Mouse (Mus musculus) spleen, postnatal 4 days (tissue): Measurements from ENCODE around the gene Ndufv3.
A peak's percentile ranks its signal among the peaks of the same experiment; 100 is the strongest.

Source experiments
- DNase-seq, 2 experiments: peaks; one replicate each; pipeline ENCODE4 v3.0.0; 2022; ENCODE audit warnings: low spot score in 2 of 2

Ndufv3 gene

DNA sequence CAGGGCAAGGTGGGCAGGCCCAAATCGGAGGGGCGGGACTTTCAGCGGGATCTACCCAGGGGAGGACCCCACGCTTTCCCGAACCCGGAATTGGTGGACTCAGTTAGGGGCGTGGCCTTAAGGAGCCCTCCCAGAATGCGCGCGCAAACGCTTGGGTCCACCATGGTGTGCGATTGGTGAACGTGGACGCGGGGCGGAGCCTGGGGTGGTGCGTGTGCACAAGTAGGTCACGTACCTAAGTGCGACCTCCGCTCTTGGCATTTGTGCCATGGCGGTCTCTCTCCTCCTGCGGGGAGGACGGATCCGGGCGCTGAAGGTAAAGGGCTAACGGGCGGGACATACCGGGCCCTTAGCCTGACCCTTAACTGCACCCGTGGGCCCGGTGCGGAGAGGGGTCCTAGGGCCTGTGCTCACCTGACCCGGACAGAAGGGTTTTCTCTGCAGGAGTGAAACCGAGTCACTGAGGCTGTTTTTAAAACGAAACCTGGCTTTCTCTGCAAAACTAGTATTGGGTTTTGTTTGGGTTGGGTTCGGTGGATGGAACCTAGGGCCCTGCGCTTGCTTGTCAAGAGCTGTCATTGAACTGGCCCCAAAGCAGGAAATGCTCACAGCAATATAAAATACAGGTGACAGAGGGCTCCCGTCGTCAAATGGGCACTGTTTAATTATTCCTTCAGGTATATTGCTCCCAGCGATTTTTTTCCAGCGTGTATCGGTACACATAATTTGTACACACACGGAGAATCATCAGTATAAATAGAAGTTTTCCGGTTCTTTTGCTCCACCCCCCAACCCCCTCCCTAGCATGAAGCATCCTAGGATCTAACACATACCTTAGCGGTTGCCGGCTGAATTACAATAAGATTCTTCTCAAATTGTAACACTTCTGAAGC lies at the start of gene Ndufv3, which contains the start of gene Wdr4:
TSS of gene Ndufv3 (plus strand) at position 170 of the 893 bp plus-strand sequence.
TSS of gene Wdr4 (minus strand) at position 35 of the 893 bp plus-strand sequence.
- DNase-seq = peak; percentile 99

DNA sequence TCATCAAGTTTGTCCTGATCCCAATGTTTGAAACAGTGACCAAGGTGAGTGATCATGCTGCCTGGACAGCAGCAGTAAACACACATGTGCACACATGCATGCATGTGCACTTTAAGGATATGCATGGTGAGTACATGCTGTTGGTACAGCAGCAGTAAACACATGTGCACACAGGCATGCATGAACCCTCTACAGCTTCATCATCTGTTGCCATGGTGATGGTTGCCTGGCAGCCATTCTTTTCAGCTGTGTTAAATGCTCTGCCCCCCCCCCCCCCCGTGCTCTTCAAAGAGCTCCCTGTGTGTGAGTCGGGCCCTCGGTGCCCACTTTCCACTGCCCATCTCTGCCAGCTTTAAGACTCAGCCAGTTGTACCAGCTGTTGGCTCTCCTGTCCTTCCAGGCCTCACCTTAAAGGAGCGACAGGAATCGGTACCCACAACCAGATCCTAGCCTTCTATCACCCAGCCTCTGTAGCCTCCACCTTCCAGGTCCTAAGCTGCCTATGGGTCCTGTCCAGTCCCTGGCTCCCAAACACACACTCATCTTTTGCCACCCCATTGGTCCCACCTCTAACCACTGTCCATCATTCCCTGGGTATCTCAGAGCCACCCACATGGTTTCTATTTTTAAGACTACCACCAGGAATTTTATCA lies 49.0 kb upstream of the Ndufv3 start:
- DNase-seq = no peak

DNA sequence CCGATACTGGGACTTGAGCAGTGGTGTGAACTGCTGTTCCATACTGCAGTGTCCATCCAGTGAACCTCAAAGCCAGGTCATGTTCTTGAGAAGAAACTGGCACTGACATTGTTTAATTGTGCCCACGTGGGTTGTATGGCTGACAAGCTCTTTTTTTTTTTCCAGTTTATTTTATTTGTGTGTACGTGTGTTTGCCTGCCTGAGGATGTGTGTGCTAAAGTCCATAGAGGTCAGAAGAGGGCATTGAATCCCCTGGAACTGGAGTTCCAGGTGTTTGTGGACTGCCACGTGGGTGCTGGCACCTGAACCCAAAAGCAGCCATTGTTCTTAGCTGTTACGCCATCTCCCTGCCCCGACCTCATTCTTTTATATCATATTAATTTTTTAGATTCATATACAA lies 45.5 kb upstream of the Ndufv3 start:
- DNase-seq = no peak

DNA sequence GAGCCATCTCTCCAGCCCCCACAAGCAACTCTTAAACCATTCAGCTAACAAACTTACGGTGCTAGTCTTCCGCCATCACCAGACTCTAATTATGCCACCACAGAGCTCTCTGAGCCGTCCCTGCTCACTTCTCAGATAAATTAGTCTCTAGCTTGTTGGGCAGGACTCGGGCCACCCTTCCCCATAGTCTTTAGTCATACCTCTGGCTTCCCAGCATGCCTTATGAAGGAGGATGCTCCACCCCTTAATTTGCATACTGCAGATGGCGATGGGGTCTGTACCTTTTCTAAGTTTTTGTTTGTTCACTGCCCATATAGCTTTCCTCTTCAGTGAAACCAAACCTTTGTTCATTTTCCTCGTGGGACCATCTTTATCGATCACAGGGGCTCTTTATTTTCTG lies 41.3 kb upstream of the Ndufv3 start:
- no peak for DNase-seq

DNA sequence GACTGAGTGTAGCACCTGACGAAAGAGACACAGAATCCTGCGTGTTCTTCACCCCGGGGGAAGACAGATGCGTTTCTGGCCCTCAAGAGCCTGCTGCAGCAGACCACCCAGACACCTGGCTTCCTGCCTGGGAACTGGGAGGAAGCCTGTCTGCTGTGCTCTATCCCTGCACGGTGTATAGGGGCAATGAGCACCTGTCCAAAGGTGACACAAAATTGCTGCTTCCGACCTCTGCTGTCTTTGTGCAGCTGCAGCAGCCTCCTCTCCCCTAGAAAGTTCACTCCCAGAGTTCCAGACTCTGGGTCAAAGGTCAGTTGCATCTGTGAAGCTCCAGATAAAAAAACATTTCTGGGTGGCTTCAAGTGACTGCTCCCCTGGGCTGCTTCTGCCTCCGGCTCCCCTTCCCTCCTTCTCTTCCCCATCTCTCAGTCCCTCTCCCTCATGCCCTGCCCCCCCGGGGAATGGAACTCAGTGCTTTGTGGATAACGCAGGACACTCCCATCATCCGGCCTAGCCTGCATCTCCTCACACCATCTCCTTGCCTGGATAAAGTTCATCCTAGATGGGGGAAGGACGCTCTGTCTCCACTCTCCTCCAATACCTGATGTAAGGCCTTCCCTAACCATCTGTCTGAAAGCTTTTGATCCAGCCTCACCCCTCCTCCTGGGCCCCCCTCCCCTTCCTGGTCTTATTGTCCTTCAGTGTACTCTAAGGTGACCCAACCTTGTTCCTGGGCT lies 40.6 kb upstream of the Ndufv3 start:
- no peak for DNase-seq

DNA sequence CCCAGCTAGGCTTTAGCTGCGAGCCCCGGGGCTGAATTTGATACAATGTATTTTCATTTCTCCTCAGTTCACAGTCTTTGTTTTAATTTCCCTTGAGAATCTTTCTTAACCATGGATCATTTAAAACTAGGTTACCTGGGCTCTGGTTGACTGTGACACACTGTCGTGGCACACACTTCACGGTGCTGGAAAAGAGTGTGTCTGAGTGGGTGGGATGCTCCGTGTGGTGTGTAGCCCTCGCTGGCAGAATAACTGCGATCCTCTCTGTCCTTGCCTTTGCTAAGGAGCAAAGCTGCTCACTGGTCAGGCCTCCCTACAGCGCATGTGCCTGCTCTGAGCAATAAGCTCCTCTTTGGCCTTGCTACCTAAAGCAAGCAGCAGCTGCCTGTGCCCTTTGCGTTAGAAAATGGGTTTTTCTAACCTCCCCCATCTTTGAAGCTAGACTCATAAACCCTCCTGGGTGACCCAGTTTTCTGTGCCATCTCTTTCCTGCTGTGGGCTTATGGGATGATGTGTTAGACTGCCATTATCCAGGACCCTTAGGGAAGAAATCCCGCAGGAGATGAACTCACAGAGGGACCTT lies 33.2 kb upstream of the Ndufv3 start:
- DNase-seq = no peak

DNA sequence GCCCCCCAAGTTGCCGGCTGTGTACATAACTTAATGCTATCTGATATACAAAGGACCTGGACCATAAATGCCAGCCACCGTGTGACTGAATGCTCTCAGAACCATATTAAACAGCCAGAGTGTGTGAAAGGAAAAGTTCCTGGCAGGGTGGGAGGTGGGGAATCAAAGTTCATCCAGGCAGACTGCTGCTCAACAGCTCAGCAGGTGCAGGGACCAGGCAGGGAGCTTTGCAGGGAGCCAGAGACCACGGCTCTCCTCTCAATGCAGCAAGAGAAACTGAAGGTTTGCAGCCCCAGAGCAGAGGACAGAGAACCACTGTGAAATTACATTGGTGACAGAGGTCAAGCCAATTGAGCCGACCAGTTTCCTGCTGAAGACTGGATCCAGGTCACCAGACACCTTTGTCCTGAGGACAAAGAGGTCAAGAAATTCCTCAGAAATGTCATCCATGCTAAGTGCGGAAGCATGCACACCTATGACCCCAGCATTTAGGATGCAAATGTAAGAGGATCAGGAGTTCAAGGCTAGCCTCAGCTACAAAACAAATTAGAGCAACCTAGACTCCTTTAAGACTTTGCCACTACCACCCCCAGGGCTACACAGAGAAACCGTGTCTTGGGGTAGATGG lies 32.4 kb upstream of the Ndufv3 start:
- no peak for DNase-seq

DNA sequence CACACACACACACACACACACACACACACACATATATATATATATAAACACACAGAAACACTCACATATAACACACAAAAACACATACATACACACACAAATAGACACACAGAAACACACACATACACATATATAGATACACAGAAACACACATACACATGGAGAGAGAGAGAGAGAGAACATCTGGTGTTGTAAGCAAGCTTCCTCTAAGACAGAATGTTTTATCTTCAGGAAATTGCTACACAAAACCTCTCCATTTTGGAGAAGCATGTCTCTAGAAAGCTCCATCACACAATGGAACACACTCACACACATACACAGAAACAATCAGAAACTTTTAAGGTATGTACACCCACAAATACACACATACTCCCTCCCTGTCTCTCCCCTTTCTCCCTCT lies 28.6 kb upstream of the Ndufv3 start:
- no peak for DNase-seq

DNA sequence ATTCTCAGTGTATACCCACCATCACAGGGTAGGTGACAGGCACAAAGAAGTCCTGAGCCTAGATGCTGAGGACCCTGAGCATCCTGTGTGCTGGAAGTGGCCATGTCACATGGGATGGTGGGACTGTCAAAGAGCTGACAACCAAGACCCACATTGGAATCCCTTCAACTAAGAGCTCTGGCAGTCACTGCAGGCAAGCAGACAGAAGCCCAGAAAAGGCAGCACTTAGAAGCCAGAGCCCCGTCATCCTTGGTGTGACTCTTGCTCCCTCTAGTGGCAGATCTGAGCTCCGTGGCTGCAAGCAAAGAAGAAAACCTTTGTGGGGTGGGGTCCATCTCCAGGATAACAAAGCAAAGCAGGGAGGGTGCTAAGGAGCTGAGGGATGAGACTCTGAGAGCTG lies 27.5 kb upstream of the Ndufv3 start:
- peak; percentile 63 to 80 for DNase-seq

DNA sequence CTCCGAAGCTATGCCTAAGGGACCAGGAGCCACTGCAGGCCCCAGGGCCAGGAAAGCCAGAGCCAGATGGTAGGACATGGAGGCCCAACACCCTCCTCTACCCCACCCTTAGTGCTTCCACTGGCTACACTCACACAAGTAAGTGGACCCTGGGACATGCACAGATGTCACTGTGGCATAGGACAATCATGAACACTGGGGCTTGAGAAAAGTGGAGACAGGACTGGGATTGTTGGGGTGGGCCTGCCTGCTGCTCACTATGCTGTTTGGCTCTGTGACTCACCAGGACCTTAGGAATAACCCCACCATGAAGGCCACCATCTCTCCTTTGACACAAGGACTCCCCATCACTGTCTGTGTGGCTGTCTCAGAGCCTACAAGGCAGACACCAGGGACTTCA lies 24.9 kb upstream of the Ndufv3 start:
- no peak for DNase-seq

DNA sequence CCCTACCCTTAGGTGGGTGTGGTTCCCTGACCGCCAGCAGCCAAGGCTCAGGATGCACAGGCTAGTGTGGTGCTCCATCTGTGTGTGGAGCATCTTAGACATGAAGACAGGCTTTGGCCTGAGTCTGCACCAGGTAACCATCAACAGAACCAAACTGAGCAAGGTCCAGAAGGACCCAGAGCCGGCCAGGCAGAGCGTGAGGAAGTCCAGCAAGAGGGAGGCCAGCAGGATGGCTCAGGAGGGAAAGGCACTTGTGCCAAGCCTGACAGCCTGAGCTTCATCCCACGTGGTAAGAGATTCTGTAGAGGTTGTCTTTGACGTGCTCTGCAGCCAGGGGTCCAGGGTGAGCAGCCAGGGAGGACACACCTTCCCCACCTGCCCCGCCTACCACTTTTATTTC lies 22.2 kb upstream of the Ndufv3 start:
- no peak for DNase-seq

DNA sequence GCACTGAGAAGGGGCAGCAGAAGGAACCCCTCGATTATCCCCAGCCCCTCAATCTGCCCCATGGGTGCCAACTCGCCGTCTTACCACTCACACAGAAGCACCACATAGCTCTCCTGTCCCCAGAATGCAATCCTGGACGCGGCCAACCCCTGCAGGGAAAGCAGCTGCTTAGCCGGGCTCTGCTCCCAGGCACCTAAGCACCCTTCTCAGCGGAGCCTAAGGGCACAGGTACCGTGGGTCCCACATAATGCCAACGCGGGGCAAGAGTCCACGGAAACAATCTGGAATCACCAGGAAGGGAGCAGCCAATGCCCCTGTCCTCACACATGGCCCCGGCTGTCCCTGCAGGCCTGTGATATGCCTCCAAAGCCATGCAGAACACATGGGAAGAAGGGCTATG lies 20.2 kb upstream of the Ndufv3 start:
- DNase-seq = no peak

DNA sequence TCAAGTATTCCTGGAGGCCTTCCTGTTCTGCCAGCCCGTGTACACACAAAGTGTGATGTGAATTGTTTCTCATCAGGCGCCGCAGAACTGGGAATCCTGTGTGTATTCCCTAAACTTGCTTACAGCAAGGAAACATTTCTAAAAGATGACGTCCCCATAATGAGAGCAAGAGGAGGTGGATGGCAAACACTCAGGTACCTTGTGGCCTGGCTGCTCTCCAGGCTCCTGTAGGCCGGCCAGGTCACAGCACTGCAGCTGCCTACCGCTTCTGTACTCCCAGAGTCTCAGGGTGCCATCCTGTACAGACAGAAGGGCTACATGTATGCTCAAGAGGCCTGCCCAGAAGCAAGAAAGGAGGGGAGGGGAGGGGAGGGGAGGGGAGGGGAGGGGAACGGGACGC lies 19.5 kb upstream of the Ndufv3 start:
- DNase-seq = no peak

DNA sequence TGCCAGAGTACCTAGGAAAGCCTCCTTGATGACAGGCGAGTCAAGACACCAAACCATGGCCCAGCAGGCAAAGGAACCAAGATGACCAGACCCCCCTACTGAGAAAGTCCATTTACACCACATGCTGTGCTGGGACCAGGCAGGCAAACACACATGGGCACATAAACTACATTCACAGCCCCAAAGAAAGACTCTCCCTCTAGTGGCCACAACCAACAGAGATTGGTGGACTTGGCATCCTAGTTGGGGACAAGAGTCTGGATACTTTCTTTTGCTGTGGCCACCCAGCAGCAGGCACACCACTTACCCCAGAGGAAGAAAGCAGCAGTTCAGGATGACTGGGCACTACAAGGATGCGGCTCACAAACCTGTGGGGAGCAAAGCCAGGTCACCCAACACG lies 19.0 kb upstream of the Ndufv3 start:
- DNase-seq = no peak

DNA sequence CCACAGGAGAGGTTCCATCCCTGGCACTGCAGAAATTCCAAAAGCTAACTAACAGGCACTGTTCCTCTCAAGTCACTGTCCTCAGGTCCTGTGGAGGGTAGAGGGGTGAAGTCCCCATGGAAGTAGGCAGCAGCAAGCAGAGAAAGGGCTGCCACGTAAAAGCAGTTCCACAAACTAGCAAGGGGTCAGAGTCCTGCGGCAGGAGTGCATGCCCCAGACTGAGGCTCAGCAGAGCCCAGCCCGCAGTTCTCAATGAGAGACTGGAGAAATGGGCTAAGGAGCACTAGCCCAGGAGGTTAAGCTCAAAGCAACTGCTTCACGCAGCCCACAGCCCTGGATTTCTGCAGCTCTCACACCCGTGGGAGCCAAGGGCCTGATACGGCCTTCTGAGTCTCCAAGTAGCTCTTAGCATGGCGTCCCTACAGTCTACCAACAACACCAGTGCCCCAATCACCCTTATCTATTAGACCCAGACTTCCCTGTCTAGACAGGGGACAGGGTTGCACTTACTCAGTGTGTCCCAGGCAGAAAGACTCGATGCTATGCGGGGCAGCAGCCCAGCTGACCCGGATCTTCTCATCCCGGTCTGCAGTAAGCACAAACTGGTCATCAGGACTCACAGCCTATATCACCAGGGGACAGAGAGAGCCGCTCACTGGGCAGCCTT lies 17.5 kb upstream of the Ndufv3 start:
- no peak for DNase-seq

DNA sequence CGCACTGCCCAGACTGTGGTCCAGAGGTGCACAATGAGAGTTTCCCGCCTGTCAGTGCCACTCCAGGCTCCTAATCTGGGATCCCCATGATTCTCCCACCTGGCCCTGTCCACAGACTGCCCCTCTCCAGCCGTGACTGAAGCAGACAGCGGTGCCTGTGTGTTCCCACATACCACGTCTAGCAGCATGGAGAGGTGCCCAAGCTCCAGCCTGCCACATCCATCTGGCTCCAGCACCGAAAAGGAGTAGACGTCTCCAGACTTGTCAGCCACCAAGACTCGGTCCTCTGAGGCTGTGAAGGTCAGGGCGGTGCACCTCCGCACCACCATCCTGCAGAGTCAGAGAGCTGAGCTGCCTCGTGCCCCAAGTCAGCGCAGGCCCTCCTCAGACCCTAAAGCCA lies 16.6 kb upstream of the Ndufv3 start:
- DNase-seq = no peak

DNA sequence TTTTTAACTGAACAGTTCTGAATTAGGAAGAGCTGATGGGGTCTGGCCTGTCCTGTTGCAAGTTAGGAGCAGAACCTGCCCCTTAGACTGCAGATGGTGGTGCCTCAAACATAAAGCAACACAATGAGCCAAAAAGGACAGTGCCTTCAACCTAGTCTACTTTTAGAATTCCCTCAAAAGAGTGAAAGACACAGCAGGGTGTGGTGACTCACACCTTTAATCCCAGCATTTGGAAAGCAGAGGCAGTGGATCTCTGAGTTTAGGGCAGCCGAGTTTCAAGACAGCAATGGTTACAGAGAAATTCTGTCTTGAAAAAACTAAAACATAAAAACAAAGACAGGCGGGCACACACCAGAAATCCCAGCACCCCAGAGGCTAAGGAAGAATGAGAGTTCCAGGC lies 16.0 kb upstream of the Ndufv3 start:
- DNase-seq = no peak

DNA sequence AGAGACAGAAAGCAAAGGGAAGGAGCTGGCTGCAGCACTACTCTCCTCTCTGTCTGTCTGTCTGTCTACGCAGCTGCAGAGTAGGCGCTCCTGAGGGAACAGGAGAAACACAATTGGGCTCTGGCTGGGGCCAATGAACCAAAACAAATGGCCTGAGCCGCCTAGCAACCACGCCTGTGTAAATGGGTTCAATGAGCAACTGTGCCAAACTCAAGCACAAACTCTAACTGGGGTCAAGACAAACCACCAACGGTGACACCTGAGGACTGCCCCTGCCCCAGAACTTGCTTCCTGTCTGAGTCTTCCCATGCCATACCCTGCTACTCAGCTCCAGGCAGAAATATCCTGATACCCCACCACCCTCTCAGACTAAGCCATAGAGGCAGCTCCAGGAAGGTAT lies 14.9 kb upstream of the Ndufv3 start:
- no peak for DNase-seq

DNA sequence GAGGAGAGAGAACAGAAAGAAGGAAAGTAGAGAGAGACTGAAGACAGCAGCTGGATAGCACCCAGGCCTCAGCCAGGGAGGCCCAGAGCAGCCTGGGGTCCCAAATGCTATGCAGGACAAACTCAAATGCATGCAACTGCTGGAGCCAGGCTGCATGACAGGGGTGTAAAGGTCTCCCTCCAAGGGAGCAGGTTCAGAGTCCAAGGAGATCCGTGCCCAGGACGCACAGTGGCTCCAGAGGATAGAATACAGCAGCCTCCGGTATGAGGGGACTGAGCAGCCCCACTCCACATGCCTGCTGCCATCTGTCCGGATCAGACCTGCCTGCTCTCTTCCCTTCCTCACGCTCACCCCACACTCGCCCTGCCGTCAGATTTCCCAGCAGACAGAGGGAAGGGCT lies 13.6 kb upstream of the Ndufv3 start:
- no peak for DNase-seq

DNA sequence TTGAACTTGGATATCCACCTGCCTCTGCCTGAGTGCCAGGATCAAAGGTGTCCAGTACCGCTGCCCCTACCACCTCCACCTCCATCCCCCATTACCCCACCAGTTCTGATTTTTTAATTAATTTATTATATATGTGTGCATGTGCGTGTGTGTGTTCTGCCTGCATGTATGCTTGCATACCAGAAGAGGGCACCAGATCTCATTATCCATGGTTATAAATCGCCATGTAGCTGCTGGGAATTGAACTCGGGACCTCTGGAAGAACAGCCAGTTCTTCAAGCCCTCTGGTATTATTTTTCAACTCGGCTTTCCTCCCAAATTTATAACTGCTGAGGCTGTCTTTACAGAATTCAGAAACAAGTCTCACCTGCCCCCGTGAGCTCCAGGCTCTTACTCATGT lies 9.0 kb upstream of the Ndufv3 start:
- DNase-seq = no peak

DNA sequence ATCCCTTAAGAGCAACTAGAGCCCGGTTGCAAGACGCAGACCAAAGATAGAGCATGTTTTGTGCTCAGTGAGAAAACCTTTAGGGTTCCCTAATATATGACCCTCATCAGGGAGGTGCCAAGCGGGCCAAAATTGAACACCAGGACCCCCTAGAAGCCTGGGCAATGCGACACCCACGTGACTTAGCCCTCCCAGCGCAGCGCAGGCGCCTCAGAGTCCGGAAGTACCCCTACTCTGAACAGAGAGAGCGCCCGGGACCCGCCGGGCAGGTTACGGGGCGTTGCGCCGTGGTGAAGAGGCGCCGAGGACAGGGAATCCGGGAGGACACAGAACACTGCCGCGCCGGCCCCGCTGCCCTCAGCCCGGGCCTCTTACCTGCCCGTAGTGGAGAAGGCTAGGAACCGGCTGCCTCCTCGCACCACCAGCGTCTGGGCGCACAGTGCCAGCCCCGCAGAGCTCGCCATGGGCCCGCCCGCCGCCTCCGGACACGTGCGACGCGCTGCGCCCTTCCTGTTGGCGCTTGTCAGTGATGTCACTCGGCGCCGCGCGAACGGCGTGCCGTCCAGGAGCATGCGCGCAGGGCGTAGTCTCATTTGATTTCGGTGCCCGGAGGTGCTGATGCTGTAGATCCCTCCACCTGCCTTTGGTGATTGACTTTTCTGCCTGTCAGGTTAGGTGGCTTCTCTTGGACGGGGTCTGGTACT lies 8.0 kb upstream of the Ndufv3 start:
- peak; percentile 81 to 90 for DNase-seq
